Mouse (Mus musculus) kidney, postnatal 4 days (tissue): ENCODE measurements at regions not wholly inside any gene's neighbourhood (a gene's known extent, or its start where the extent isn't known, plus 50 kb on each side); places are given as distances from the start of the nearest gene placed in this dataset.

Source experiments
- DNase-seq, 2 experiments: peaks; one replicate each; pipeline ENCODE4 v3.0.0; 2021; ENCODE audit warnings: mixed read lengths in 2 of 2

DNA sequence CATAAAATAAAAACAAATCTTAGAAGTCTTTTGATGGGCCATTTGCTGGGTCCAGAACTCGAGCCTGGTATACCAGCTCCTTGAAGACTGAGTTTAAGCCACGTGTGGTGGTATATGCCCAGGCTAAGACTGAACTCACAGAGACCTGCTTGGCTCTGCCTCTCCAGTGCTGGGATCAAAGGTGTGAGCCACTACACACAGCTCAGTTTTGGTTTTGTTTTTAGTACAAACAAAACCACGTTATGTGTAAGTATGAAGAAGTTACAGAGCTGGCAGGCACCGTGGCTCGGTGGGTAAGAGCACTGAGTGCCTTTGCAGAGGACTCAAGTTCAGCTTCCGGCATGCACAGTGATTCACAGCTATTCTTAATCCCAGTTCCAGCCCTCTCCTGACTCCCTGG is 75.6 kb downstream of the Wdr5 start:
- no peak for DNase-seq

DNA sequence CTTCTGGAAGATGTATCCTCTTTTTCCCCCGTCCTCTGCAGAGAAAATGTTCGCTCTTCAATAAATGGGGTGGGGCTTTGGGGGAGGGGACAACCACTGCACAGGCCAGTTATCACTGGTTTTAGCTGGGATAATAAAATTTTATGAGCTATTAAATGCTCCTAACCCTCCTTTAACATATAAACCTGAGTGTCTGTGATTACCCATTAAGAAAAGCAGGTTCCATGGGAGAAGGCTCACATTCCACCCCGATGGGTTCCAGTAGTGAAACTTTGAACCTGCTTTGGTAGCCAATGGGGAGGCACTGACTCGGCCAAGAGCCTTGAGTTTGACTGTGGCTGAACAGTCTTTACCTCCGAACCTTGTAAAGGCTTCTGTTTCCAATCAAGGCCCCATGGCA is 76.7 kb downstream of the Wdr5 start:
- DNase-seq, result no peak

DNA sequence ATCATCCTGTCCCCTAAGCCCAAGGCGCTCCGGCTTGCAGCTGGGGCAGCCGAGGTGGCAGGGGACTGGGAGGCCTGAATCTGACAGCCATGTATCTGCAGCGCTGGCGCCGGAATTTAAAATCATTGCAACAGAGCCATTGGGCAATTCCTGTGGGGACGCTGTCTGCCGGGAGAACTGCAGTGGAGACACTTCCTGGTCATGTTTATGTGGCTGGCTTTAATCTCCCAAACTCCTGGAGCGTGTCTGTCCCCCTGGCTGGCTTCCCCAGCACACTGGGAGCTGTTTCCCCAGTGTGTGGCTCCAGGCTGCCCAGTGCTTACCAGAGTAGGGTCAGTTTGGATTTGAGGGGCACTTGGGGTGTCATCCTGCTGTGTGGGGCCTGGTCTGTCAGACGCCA is 78.4 kb downstream of the Wdr5 start:
- DNase-seq, result peak; percentile 61 to 75

DNA sequence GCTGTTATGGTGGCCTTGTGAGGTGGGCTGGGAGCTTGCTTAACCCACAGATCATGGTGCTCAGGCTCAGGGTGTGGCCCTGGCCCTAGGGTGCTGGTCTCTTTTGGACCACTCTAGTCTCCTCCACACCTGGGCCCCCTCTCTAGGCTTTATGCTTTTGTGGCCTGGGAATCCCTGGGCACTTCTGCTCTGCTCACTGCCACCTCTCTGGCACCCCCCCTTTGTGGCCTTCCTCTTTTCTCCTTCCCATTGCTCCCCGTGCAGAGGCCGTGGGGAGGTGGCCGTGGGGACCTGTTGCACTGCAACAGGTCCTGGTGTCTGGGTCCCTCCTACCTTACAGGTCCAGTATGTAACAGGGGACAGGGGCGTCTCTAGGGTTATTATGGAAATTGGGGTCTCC is 80.3 kb downstream of the Wdr5 start:
- no peak for DNase-seq

DNA sequence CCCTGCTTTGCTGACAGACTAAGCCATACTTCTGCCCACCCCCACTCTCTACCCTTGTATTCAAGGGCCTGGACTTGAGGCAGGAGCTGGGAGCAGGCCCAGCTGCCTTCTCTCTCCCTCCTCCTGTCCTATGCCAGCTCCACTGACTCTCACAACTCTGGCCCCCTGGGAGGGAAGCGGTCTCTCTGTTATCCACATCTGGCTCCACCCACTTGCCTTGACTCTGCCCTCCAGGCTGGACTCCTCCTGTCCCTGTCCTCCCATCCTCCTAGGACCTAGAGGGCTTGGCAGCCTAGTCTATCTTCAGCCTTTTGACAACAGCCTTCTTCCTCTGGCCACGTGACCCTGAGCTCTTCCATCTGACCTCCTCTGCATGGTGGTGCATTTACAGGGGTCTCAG is 80.0 kb upstream of the Rxra start:
- DNase-seq, result peak in 1 of 2 experiments; percentile 48

DNA sequence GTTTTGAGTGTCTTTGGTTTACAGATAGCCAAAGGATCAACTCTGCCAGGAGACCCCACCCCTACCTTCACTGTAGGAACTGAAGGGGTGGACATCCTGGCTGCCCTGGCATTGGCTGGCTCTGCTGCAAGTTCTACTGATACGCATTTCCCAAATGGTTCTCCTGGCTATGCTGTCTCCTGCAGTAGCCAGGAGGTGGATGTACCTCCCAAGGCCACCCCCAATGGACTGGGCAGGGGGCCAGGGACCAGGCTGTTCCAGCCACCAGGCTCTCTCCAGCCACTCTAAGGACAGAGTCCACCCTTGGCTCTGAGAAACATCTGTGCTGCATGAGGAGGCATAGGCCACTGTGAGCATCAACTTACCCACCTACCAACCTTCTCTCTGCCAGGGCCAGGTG is 79.3 kb upstream of the Rxra start:
- DNase-seq, result peak; percentile 21 to 35

DNA sequence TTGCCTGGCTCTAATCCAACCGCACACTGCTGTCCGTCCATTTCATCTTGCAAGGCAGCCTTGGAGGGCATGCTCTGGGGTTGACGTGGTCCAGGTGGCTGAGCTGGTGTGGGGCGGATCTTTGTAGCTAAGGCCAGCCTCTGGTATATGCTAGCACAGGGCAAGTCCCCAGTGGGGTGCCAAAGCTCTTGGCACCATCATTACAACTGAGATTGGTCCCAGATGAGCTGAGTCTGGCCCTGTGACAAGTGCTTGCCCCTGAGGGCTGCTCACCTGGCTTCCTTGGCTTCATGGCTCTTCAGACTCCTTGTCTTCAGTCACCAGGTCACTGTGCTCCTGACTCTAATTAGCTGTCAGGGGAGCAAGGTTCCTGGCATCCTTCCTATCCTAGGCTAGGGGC is 78.3 kb upstream of the Rxra start:
- DNase-seq, result no peak

DNA sequence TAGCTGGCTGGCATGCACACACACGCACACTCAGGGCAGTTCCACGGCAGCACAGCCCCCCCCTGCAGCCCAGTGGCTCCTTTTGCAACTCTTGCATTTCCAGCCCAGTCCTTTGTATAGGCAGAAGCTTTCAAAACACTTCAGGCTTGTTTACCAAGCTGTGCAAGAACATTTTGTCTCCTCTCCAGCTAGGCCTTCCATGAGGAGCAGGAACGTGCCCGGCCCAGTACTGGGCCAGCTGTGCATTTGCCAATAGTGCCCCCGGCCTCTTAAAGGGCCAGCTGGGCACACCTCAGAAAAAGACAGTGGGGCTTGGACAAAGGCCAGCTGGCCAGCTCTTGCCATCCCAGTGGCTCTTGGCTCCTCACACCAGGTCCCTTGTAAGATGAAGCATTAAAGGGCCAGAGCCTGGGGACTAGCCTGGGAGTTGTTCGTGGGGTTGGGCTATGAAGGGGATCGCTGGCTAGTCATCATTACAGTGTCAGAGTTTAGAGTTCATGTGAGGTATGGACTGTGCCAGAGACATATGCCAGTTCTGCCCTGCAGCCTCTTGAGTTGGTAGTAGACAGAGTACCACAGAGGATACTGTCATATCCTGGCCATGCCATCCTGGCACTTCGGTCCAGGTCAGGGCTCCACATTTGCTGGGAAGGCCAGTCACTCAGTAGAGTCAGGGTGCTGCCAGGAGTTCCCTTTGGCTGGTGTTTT is 77.0 kb upstream of the Rxra start:
- DNase-seq, result peak in 1 of 2 experiments; percentile 23

DNA sequence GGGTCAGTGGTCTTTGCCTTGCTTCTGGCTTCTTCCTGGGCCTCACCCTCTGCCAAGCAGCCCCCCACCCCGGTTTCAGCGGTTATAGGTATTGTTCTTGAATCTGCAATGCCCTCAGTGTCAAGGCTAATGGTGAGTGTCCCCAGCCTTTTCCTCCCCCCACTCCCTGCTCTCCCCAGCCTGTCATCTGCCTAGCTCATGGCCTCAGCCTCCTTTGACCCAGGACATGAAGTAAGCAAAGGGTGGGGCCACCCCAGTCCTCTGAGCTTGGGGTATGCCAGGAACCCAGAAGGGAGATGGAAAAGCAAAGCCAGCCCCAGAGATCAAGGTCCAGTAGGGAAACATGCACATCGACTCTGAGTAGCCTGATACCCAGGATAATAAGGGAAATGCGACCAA is 76.5 kb upstream of the Rxra start:
- no peak for DNase-seq

DNA sequence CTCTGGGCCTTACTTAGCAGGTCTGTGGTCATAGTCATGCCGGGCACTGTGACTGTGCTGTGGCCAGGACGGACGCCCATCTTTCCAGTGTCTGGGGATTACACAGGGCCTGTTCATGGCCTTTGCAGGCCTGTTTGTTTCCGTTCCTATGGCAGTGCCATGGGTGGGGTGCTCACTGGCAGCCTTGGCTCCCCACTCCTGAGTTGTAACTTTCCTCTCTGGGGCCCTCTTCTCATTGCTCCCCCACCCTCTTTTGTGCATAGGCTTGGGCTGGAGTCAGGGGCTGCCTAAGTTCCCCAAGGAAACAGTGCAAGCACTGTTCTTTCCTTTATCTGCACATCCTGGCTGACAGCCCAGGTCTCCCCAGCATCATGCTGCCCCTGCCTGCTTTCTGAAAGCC is 72.9 kb upstream of the Rxra start:
- no peak for DNase-seq

DNA sequence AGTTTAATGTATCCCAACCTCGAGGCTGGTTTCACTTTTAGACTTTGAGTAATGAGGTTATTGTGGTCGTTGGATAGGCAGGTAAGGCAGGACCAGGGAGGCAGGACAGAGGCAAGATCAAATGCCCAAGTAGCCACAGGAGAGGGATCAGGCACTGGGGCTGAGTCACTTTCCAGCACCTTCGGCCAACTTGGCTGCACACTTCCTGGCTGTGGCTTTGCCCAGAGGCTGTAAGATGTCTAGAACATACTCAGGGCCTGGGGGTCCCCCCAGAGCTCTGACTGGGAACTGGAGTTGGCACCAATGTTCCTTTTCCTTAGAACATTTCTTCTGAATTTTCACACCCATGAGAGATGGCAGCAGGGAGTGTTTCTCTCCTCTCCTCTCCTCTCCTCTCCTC is 71.7 kb upstream of the Rxra start:
- DNase-seq, result no peak

DNA sequence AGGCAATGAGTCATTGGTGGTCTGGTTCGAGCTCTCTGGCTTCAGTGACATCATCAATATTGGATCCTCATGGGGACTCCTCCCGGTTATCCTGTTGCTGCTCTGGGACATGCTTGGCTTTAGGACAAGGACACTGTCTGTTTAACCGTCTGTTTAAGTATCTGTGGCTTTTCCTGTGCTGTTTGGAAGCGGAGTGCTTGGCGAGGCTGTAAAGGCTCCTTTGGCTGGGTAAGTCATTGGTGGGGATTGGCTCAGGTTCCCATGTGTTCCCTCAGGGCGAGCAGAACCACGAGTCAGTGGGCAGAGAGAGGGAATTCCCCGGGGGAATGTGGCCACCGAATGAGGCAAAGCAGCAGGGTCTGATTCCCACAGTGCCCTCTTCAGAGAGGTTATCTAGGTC is 69.4 kb upstream of the Rxra start:
- DNase-seq, result no peak

DNA sequence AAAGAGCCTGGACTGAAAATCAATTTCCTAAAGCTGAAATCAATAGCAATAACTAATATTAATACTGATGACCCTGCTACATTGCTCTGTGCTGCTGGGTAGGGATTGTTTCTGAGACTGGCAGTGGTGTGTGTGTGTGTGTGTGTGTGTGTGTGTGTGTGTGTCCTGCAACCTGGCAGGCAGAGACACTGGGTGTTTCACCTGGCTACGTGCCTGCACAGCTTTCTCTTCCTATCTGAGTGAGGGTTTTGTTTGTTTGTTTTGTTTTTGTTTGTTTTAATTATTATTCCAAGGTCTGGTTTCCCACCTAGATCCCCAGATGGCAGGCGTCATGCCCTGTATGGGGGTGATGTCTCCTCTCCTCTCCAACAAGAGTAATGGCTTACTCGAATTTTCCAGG is 54.5 kb upstream of the Rxra start:
- DNase-seq, result no peak

DNA sequence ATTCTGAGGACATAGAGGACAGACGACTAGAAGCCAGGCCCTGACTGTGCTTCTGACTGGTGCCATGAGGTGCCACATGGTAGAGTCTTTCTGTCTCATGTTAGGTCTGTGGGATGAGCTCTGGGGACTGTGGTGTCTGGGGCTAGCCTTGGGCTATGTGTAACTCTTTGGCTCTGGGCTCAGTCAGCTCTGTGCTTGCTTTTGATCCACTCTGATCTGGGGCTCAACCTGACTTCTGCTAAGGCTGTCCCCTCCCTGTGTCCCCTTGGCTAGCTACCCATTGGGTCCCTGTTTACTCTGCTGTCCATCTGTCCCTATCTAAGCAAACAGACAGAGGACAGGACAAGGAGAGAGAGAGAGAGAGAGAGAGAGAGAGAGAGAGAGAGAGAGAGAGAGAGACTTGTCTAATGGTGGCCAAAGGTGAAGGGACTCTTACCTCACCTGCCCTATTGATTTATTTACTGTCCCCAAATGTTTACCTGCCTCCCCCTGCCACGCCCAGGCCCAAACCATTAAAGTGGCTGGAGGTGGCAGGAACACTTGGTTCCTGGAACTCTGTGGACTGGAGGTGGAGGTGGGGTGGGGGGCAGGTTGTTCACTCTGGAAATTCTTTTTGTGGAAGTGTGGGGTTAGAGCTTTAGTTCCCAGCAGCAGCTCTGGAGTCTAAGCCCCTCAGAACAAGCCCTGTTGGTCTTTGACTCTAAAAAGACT is 51.4 kb upstream of the Rxra start:
- no peak for DNase-seq
